Mouse (Mus musculus) E14TG2a.4 (cell line): ENCODE results near the gene Plekhj1.
"Not testable (repeated sequence)": the region's sequence is repeated elsewhere in the genome, so short reads cannot be mapped to it uniquely, and the experiment has no call there.

Experiments used
- H3K27me3 ChIP-seq: 2 replicates; pipeline ENCODE4 v1.6.1; 2014; ENCODE audit warnings: low read length, control low read depth; ENCODE audit not compliant: insufficient read depth
- H3K36me3 ChIP-seq: 2 replicates; pipeline ENCODE4 v1.6.1; 2014; ENCODE audit warnings: low read length, control low read depth; ENCODE audit not compliant: insufficient read depth
- H3K4me1 ChIP-seq: replicated peaks from 2 replicates; pipeline ENCODE4 v1.6.1; 2014; ENCODE audit warnings: low read depth, low read length, control low read depth
- H3K4me3 ChIP-seq: replicated peaks from 2 replicates; pipeline ENCODE4 v1.5.1; 2014; ENCODE audit warnings: mild to moderate bottlenecking, low read length
- H3K9me3 ChIP-seq: 2 replicates; pipeline ENCODE4 v1.6.1; 2014; ENCODE audit warnings: low read length, control low read depth
- CTCF ChIP-seq: conservative IDR thresholded peaks from 2 replicates; pipeline ENCODE4 v1.5.1; 2014; ENCODE audit warnings: low read length
- NANOG ChIP-seq: IDR thresholded peaks from 2 replicates; pipeline ENCODE4 v1.6.1; 2014; ENCODE audit warnings: borderline replicate concordance, low read length, mixed read lengths
- POU5F1 ChIP-seq: IDR thresholded peaks from 2 replicates; pipeline ENCODE4 v1.6.1; 2014; ENCODE audit warnings: low read length, borderline replicate concordance

Plekhj1 gene

DNA sequence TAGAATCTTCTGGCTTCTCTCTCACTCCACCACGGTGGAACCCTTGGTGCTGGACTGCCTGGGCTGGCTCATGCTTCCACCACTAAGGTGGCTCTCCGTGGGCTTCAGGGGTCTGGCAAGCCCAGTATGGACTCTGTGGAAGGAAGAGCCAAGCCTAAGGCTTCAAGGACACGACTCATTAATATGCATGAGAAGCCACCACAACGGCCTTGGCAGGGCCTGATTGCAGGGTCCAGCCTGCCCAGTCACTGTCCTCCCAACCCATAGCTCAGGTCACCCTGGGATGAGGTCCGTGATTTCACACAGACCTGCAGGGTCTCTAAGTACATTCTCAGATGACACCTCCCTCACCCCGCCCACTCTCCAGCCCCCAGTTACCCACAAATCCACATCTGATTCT is 41.4 kb upstream of the Plekhj1 start:
- peaks cover 88% of the 10 kb centered on the region for H3K4me1 ChIP-seq
- TF ChIP-seq POU5F1 (no peak), CTCF (no peak), NANOG (no peak)
- no peaks in the 10 kb centered on the region for H3K36me3 ChIP-seq
- H3K27me3 ChIP-seq, result peaks cover 90% of the 10 kb centered on the region
- H3K9me3 ChIP-seq, result no peaks in the 10 kb centered on the region
- no peak overlapping the region for H3K4me3 ChIP-seq

DNA sequence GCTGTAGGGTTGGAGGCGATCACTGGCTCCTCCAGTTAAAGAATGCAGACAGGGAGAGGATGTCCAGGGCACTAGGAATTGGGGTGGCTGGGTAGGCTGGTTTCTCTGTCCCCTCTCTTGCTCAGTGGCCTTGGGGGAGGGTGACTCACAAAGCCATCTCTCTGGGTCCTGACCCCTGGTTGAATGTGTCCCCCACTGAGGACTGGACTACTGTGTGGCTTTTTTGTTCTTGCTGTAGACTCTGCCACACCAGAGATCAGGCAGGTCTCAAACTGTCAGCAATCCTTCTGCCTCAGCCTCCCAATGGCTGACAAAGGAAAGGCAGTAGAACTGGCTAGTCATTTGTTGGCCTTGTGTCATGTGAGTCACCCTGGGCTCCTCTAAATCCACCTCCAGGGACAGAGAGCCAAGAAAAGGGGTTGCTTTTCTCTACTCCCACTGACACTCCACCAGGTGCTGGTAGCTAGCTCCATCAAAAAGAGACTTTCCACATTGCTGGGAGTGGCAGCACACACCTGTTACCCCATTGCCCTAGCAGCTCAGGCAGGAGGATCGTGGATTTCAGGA is 40.0 kb upstream of the Plekhj1 start:
- H3K4me1 ChIP-seq, result peaks cover 83% of the 10 kb centered on the region
- no peaks in the 10 kb centered on the region for H3K9me3 ChIP-seq
- TF ChIP-seq POU5F1, result no peak
- TF ChIP-seq CTCF, result no peak
- no peak for TF ChIP-seq NANOG
- H3K4me3 ChIP-seq, result no peak overlapping the region
- peaks cover 91% of the 10 kb centered on the region for H3K27me3 ChIP-seq
- H3K36me3 ChIP-seq, result no peaks in the 10 kb centered on the region

DNA sequence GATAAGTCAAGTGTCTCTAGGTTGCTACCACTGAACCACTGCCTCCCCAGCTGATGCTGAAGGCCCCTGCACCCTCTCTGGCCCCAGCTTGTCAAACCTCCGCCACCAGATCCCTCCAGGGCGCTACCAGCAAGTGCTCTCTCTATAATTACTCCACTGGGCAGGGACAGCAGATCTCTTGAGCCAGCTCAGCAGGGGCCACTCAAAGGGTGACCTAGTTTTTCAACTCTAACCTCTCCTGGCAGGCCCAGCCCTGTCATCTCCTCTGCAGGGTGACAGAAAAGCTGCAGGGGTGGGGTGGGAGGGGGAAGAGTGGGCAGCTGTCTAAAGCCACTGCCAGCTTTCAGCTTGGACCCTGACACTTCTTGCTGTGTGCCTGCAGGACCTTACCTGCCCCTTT is 39.4 kb upstream of the Plekhj1 start:
- H3K4me3 ChIP-seq, result no peak overlapping the region

GRCm38 (mm10) chr10:80836949-80837379 is 38.5 kb upstream of the Plekhj1 start:
- Histone ChIP-seq H3K9me3 (no peaks in the 10 kb centered on the region), H3K4me3 (no peak overlapping the region), H3K4me1 (peaks cover 68% of the 10 kb centered on the region), H3K36me3 (no peaks in the 10 kb centered on the region), H3K27me3 (peaks cover 90% of the 10 kb centered on the region)
- no peak for TF ChIP-seq CTCF
- TF ChIP-seq POU5F1, result no peak
- TF ChIP-seq NANOG, result no peak

More for the DNA sequence above, 39.4 kb upstream of the Plekhj1 start:
- no peaks in the 10 kb centered on the region for H3K36me3 ChIP-seq
- no peaks in the 10 kb centered on the region for H3K9me3 ChIP-seq
- peaks cover 91% of the 10 kb centered on the region for H3K27me3 ChIP-seq
- TF ChIP-seq CTCF (no peak), NANOG (no peak), POU5F1 (no peak)
- H3K4me1 ChIP-seq, result peaks cover 77% of the 10 kb centered on the region

GRCm38 (mm10) chr10:80835617-80836016 is 37.2 kb upstream of the Plekhj1 start:
- TF ChIP-seq POU5F1, result no peak
- no peak for TF ChIP-seq NANOG
- TF ChIP-seq CTCF, result no peak
- Histone ChIP-seq H3K4me1 (peaks cover 71% of the 10 kb centered on the region), H3K27me3 (peaks cover 76% of the 10 kb centered on the region), H3K4me3 (peak overlapping the region; percentile 67), H3K36me3 (peaks cover 3% of the 10 kb centered on the region), H3K9me3 (no peaks in the 10 kb centered on the region)

GRCm38 (mm10) chr10:80832818-80833217 is 34.4 kb upstream of the Plekhj1 start:
- no peak overlapping the region for H3K4me3 ChIP-seq
- H3K36me3 ChIP-seq, result peaks cover 29% of the 10 kb centered on the region
- H3K27me3 ChIP-seq, result peaks cover 57% of the 10 kb centered on the region
- TF ChIP-seq POU5F1 (no peak), CTCF (no peak), NANOG (no peak)
- H3K9me3 ChIP-seq, result no peaks in the 10 kb centered on the region
- peaks cover 73% of the 10 kb centered on the region for H3K4me1 ChIP-seq

DNA sequence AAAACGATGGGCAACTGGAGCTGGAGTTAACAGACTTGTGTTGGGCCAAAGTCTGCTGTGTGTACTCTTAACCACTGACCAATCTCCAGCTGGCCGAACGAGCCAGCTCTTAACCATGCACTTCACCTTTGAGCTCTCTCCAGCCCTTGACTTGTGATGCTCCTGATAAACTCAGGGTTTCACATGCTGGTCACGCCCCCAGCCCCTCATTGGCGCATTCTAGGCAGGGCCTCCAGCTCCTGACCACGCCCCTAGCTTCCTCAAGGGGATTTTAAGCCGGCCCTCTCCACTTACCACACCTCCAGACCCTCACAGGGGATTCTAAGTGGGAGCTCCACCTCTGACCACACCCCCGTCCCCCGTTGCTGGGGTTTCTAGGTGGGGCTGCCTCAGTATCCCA is 32.7 kb upstream of the Plekhj1 start:
- no peaks in the 10 kb centered on the region for H3K9me3 ChIP-seq
- no peak overlapping the region for H3K4me3 ChIP-seq
- no peak for TF ChIP-seq CTCF
- peaks cover 40% of the 10 kb centered on the region for H3K27me3 ChIP-seq
- peaks cover 36% of the 10 kb centered on the region for H3K36me3 ChIP-seq
- peaks cover 62% of the 10 kb centered on the region for H3K4me1 ChIP-seq

DNA sequence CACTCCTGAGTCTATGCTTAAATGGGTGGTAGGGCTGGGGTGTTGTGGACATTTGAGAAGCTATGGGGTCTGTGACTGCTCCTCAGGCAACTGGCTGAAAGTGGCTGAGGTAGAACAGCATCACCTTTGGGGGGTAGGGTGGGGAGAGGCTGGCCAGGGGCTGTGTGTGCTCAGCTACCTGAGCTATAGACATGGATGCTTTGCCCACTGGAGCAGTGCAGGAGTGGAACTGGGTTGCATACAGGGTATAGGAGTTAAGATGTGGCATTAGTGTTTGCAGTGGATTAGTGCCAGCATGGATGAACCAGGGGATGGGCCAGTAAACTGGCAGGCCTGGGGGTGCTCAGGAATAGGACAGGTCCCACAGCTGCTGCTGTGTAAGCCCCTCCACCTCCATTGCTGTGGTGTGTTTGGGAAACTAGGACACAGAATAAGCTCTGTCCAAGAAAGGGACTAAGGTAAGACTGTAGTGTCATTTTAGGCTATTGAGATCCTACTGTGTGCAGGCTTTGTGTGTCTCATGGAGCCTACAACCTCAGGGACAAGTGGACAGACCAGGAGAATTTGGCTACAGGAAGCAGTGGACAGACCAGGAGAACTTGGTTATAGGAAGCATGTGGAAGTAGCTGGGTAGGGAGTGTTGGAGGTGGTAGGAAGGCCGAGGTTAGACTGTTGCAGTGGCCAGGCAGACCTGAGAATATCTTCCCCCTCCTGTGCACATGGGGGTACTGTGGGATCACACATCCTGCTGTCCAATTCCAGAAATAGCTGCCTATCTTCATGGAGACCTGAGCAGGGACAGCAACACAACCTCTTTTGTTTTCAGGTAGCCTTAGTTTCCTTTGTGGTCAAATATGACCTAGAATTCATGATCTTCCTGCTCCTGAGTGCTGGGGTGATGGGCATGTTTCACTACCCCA is 31.2 kb upstream of the Plekhj1 start:
- Histone ChIP-seq H3K36me3 (peaks cover 36% of the 10 kb centered on the region), H3K4me3 (no peak overlapping the region), H3K9me3 (no peaks in the 10 kb centered on the region), H3K4me1 (peaks cover 57% of the 10 kb centered on the region), H3K27me3 (peaks cover 25% of the 10 kb centered on the region)
- TF ChIP-seq POU5F1 (no peak), CTCF (no peak), NANOG (no peak)

- peaks cover 36% of the 10 kb centered on the region for H3K36me3 ChIP-seq
- peaks cover 64% of the 10 kb centered on the region for H3K4me1 ChIP-seq
- peaks cover 15% of the 10 kb centered on the region for H3K27me3 ChIP-seq
Measured at GRCm38 (mm10) chr10:80828587-80828986, 30.2 kb upstream of the Plekhj1 start.

More at GRCm38 (mm10) chr10:80828587-80828986, 30.2 kb upstream of the Plekhj1 start:
- not testable (repeated sequence) for H3K4me3 ChIP-seq, H3K9me3 ChIP-seq
